8 mouse cellular contexts compared by ENCODE assay signal in genomic region chr16:21238722-21239121, GRCm38 (mm10). TPM values are rescaled to one million over a fixed set of nuclear protein-coding genes. Genes with fewer than 3 reads are reported as not detected.
A peak's percentile ranks its signal among the peaks of the same experiment; 100 is the strongest.
DNase-seq lines count a peak whose midpoint lies in the region; ATAC-seq and TF ChIP-seq lines count a peak whose summit lies in the region.

No protein-coding gene starts in this region.

- H3K9ac ChIP-seq in hindbrain, embryonic 15.5 days, result no peak overlapping the region

- no peaks in the 10 kb centered on the region for H3K79me2 ChIP-seq in myocyte (ENCODE audit: control insufficient read depth, insufficient read depth)

- H3K4me1 ChIP-seq in hindbrain, embryonic 15.5 days (replicated peaks), result peaks cover 19% of the 10 kb centered on the region

- no peak overlapping the region for H3ac ChIP-seq in myocyte (ENCODE audit: control insufficient read depth, insufficient read length)

- peak; percentile 32 for DNase-seq in adrenal gland, postnatal 10 days
- no peak for DNase-seq in adrenal gland, adult (ENCODE audit: inconsistent age in 2 of 2, low spot score in 1 of 2)
- peak; percentile 40 to 43 for DNase-seq in left cerebral cortex, postnatal 14 days (ENCODE audit: low spot score in 2 of 2)
- DNase-seq in left cerebral cortex, adult 11 months (ENCODE audit: low spot score), result no peak
- DNase-seq in cerebellum, adult 9-10 months, result no peak
- DNase-seq in spleen, postnatal 14 days (ENCODE audit: low spot score in 2 of 2), result no peak

- intact Hi-C loops in left cerebral cortex, postnatal 14 days (cut with DNase I), result no loop called here

- no peak for TF ChIP-seq POLR2A in myocyte (IDR thresholded peaks at IDR 0.05; ENCODE audit: insufficient read length, low read depth)

- no peaks in the 10 kb centered on the region for H3K36me3 ChIP-seq in hindbrain, embryonic 15.5 days
- no peaks in the 10 kb centered on the region for H3K36me3 ChIP-seq in myocyte (ENCODE audit: control insufficient read depth, insufficient read depth)

- H3K27ac ChIP-seq in hindbrain, embryonic 15.5 days (replicated peaks), result 0 out of 2 replicates have a peak overlapping the region, but pooled peaks have one; percentile 17

- no peaks in the 10 kb centered on the region for H3K27me3 ChIP-seq in hindbrain, embryonic 15.5 days
- H3K27me3 ChIP-seq in myocyte (ENCODE audit: control insufficient read depth, insufficient read depth, insufficient read length), result no peaks in the 10 kb centered on the region

- H3K4me2 ChIP-seq in hindbrain, embryonic 15.5 days, result no peak overlapping the region
- H3K4me2 ChIP-seq in myocyte (ENCODE audit: low read depth), result peak overlapping the region; percentile 30

- WGBS in hindbrain, embryonic 15.5 days, result 16% methylated on average over 5 of the region's 5 CpGs

- H3K9me3 ChIP-seq in hindbrain, embryonic 15.5 days, result no peaks in the 10 kb centered on the region

- H3K4me3 ChIP-seq in hindbrain, embryonic 15.5 days, result no peak overlapping the region
- H3K4me3 ChIP-seq in myocyte, result no peak overlapping the region

- peak; percentile 75 for ATAC-seq in hindbrain, embryonic 15.5 days (ENCODE audit: low FRiP score, low read depth)

TF ChIP-seq in myocyte, 11 proteins besides CTCF, POLR2A, EP300 and RAD21:
- TF ChIP-seq POLR2AphosphoS2 (IDR thresholded peaks at IDR 0.05; ENCODE audit: insufficient read length, low read depth) (no peak), TCF12 (IDR thresholded peaks at IDR 0.05; ENCODE audit: insufficient read depth, poor library complexity, severe bottlenecking) (no peak), TCF3 (IDR thresholded peaks at IDR 0.05; ENCODE audit: insufficient read length, low read depth) (no peak), REST (IDR thresholded peaks at IDR 0.05; ENCODE audit: insufficient read depth, insufficient read length) (no peak), CEBPB (IDR thresholded peaks at IDR 0.05; ENCODE audit: insufficient read depth, poor library complexity, severe bottlenecking) (no peak), SRF (IDR thresholded peaks at IDR 0.05; ENCODE audit: control insufficient read depth, insufficient read length, low read depth) (no peak), MYOG (IDR thresholded peaks at IDR 0.05; ENCODE audit: control insufficient read depth in 1 of 3, insufficient read depth in 1 of 3, insufficient read length in 2 of 3, low read depth in 2 of 3) (no peak), MAX (IDR thresholded peaks at IDR 0.05; ENCODE audit: low read depth) (no peak), MYOD1 (IDR thresholded peaks at IDR 0.05; ENCODE audit: control insufficient read depth in 1 of 3, insufficient read length in 2 of 3, low read depth in 2 of 3) (no peak), USF1 (IDR thresholded peaks at IDR 0.05; ENCODE audit: low read depth) (no peak), E2F4 (IDR thresholded peaks at IDR 0.05; ENCODE audit: insufficient read depth) (no peak)

RNA-seq across cellular contexts. Expression of gene Ephb3, which starts 34.2 kb away (rescaled TPM):
- total RNA-seq in adrenal gland, postnatal 10 days (2021), result 1 to 10 TPM; 3.9 to 4.6 TPM
- total RNA-seq in left cerebral cortex, postnatal 14 days (2021), result 10 to 100 TPM; 31.4 to 35.5 TPM
- 12.2 and 12.9 TPM in 2 replicates for polyA plus RNA-seq in hindbrain, embryonic 15.5 days (2015; fragmentation: Nextera tagmentation; extraction: Ambion mirVana)
- polyA plus RNA-seq in myocyte (2012; fragmentation: generic; extraction: Trizol), result 30.6 TPM

Comparison
In these comparisons a context has a peak if more than half of its experiments do, and no peak if none do; other contexts are left out.
1. DNase-seq: peak in adrenal gland, postnatal 10 days (single experiment) and left cerebral cortex, postnatal 14 days (2 of 2); none in adrenal gland, adult (0 of 2), left cerebral cortex, adult 11 months (single experiment), cerebellum, adult 9-10 months (single experiment) and spleen, postnatal 14 days (0 of 2).
2. RNA of gene Ephb3, which starts 34.2 kb away (total RNA-seq): 31.4 to 35.5 TPM in left cerebral cortex, postnatal 14 days; 3.9 to 4.6 TPM in adrenal gland, postnatal 10 days; every median in the first group is over 4 times any median in the second.